Mouse (Mus musculus): ENCODE data around the gene Gm5724.

Gm5724 gene

GRCm38 (mm10) chr6:141773710-141774109 is at the start of gene Gm5724:
TSS of gene Gm5724 (minus strand) at chr6:141773810.
- DNase-seq, result no peak

DNA sequence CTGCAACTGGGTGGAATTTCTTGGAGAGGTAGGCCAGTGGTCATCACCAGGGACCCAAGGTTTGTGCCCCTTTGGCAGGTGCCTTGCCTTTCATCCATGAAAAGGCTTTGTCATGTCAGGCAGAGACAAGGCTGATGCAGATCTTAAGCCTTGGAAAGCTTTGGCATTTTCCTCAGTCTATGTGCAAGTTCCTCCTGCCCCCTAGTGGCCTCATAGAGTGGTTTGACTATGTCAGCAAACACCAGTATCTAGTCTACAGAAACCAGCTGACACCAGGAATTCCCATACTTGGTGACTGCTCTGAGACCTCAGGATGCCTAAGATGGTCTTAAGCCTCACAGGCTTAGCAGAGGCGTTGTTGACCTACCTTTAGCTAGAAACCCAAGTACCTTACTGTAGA is 24.2 kb upstream of the Gm5724 start:
- peak; percentile 52 for DNase-seq

DNA sequence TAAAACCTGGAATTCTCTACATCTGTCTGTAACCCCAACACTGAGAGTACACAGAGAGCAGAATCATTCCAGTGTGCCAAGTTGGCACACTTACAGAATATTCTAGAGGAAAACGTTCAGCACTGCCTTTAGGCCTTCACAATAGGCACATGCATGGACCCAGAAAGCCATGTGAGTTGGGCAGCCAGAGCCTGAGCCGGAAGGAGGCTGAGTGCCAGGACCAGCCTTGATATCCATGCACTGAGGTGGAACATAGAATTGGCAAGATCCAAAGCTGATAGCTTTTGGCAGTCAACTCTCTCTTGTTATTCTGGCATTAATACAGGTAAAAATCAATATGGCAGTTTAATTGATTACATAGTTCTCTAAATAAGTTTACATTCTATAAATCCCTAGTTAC is 866 bp upstream of the Gm5724 start:
- DNase-seq, result no peak

DNA sequence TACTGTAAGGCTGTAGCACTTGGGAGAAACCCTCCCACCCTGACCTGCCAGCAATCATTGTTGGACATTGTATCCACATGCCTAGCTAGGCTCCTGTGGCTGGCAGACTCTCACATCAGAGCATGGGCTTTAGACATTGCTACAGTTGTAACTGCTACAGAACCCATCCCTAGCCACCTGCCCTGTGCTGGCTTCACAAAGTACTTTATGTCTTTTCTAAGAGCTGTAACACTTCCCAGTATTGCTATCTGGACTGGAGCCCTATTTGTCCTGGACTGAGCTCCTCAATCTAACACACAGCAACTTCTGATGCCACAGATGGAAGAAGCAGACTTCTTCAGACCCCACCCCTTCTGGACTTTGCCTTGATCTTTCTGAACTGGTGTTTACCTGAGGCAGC is 82.4 kb downstream of the Gm5724 start:
- DNase-seq, result no peak

DNA sequence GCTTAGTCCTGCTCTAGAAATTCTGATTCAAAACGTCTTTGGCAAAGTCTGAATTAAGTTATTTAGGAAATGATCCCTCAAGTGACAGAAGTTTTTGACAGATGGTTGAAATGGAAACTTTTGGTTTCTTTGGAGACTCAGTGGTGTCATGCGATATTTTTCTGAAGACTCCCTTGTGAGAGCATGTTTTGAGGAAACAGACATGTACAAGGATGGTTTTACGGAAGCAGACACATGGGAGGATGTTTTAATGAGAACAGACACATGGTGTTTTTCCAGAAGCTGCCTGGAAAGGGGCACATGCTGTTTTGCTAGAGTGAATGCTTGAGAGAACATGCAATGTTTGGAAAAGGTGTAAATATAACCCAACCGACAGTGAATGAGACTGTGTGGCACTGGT is 86.6 kb downstream of the Gm5724 start:
- no peak for DNase-seq
